Mouse (Mus musculus) small intestine, adult 2 months (tissue): ENCODE measurements around the gene Irx4.

Source experiments
- CTCF ChIP-seq: fragments of 200-500 bp; IDR thresholded peaks from 2 replicates; pipeline ENCODE4 v1.5.1; 2012; ENCODE audit warnings: low read depth, mild to moderate bottlenecking, control low read depth, inconsistent platforms, low read length, moderate library complexity, mixed read lengths; ENCODE audit not compliant: insufficient replicate concordance, insufficient read length; ENCODE audit errors: extremely low read depth
- POLR2A ChIP-seq: fragments of 200-500 bp; IDR thresholded peaks from 2 replicates; pipeline ENCODE4 v1.6.1; 2012; ENCODE audit warnings: low read depth, mild to moderate bottlenecking, control low read depth, inconsistent platforms, low read length, moderate library complexity

GRCm38 (mm10) chr13:73306085-73306410 is 45.8 kb downstream of the Irx4 start:
- TF ChIP-seq CTCF, result no peak
- TF ChIP-seq POLR2A, result no peak
